Mouse (Mus musculus): ENCODE results near the gene Olfr1458.

- no peak for TF ChIP-seq CTCF (IDR thresholded peaks at IDR 0.05; ENCODE audit: control insufficient read depth, insufficient read depth, insufficient replicate concordance, low read depth, low read length)
- no peak for TF ChIP-seq POLR2A (IDR thresholded peaks at IDR 0.05; ENCODE audit: control insufficient read depth, low read depth, low read length)
Observed at GRCm38 (mm10) chr19:13149449-13149848, 42.9 kb upstream of the Olfr1458 start, which contains the start of gene Olfr1459.
